Mouse (Mus musculus): ENCODE measurements at regions not wholly inside any gene's neighbourhood (a gene's known extent, or its start where the extent isn't known, plus 50 kb on each side); places are given as distances from the start of the nearest gene placed in this dataset.

DNA sequence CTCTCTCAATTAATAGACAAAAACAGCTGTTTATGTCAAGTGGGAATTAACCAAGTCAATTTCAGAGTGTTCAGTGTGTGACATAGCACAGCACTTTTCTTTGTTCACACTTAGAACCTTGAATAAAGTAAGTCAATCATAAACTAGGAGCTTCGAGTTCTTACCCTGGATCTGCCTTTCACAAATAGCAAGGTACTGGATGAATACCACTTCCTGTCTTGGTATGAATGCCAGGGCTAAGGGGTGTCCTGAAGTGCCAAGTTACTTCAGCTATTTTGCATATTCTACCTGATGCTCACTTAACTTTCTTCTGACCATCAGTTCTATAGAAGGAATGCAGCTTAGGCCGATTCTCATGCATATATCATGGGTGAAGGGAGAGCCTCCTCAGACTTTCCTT lies 90.1 kb upstream of the Rasgrp1 start:
- Histone ChIP-seq H3K27ac (no peak overlapping the region), H3K9ac (ENCODE audit: low read depth, low read length) (no peak overlapping the region), H3K79me2 (replicated peaks; ENCODE audit: control insufficient read depth, insufficient read depth, low read length) (no peaks in the 10 kb centered on the region), H3K27me3 (ENCODE audit: control insufficient read depth, insufficient read depth, low read length) (no peaks in the 10 kb centered on the region), H3K4me3 (no peak overlapping the region), H3K36me3 (ENCODE audit: control insufficient read depth, insufficient read depth, low read length) (no peaks in the 10 kb centered on the region), H3K4me1 (ENCODE audit: control insufficient read depth, insufficient read depth, low read length) (no peaks in the 10 kb centered on the region)
- intact Hi-C loops (cut with DNase I), result no loop called here
- DNase-seq, result no peak
- 79% methylated on average over 2 of the region's 2 CpGs for WGBS
- TF ChIP-seq CTCF (IDR thresholded peaks at IDR 0.05) (no peak), POLR2A (IDR thresholded peaks at IDR 0.05; ENCODE audit: insufficient read depth, low read depth, low read length) (no peak), EP300 (IDR thresholded peaks at IDR 0.05; ENCODE audit: insufficient read depth, low read depth, low read length) (no peak)

DNA sequence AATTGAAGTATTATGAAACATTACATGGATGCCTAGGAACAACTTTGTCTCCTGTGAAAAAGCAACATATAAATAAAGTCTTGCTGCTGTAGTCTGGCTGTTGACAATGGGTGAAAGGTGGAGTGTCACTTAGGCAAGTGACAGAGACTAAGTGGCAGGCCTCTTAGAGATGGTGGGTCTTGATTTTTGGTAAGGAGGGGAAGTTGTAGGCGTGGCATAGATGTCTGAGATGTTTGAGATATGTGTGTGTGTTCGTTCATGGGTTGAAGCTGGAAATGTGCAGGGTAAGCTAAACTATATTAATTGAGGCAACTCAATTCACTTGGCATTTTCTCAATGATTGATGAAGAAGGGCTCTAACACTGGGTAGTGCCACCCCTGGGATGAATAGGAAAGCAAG lies 90.7 kb upstream of the Rasgrp1 start:
- no peaks in the 10 kb centered on the region for H3K79me2 ChIP-seq (replicated peaks; ENCODE audit: control insufficient read depth, insufficient read depth, low read length)
- H3K27me3 ChIP-seq (ENCODE audit: control insufficient read depth, insufficient read depth, low read length), result no peaks in the 10 kb centered on the region
- 70% methylated on average over 2 of the region's 2 CpGs for WGBS
- H3K4me3 ChIP-seq, result no peak overlapping the region
- no peak overlapping the region for H3K9ac ChIP-seq (ENCODE audit: low read depth, low read length)
- TF ChIP-seq POLR2A (IDR thresholded peaks at IDR 0.05; ENCODE audit: insufficient read depth, low read depth, low read length) (no peak), EP300 (IDR thresholded peaks at IDR 0.05; ENCODE audit: insufficient read depth, low read depth, low read length) (no peak), CTCF (IDR thresholded peaks at IDR 0.05) (no peak)
- no peak overlapping the region for H3K27ac ChIP-seq
- no peak for DNase-seq
- H3K36me3 ChIP-seq (ENCODE audit: control insufficient read depth, insufficient read depth, low read length), result no peaks in the 10 kb centered on the region
- H3K4me1 ChIP-seq (ENCODE audit: control insufficient read depth, insufficient read depth, low read length), result no peaks in the 10 kb centered on the region
- intact Hi-C loops (cut with DNase I), result no loop called here

DNA sequence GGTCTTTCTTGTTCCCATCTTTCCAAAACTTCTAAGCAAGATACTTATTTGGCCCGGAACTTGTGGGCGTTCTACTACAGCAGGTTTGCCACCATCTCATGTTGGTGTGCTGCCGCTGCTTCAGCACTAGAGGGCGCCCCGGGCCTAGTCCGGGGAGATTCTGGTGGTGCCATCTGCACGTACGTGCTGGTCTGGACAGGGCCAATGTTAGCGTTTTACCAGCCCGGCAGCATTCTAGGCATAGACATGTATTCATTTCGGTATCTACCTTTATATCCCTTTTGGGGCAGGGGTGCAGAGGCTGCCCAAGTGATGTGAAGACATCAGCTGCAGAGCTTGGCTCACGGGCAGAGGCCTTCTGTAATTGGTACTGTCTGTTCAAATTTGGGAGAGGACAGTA lies 95.3 kb upstream of the Rasgrp1 start:
- no peak for TF ChIP-seq EP300 (IDR thresholded peaks at IDR 0.05; ENCODE audit: insufficient read depth, low read depth, low read length)
- TF ChIP-seq CTCF (IDR thresholded peaks at IDR 0.05), result no peak
- TF ChIP-seq POLR2A (IDR thresholded peaks at IDR 0.05; ENCODE audit: insufficient read depth, low read depth, low read length), result no peak
- Histone ChIP-seq H3K27ac (no peak overlapping the region), H3K4me3 (no peak overlapping the region), H3K27me3 (ENCODE audit: control insufficient read depth, insufficient read depth, low read length) (no peaks in the 10 kb centered on the region), H3K9ac (ENCODE audit: low read depth, low read length) (no peak overlapping the region), H3K4me1 (ENCODE audit: control insufficient read depth, insufficient read depth, low read length) (no peaks in the 10 kb centered on the region), H3K79me2 (replicated peaks; ENCODE audit: control insufficient read depth, insufficient read depth, low read length) (no peaks in the 10 kb centered on the region), H3K36me3 (ENCODE audit: control insufficient read depth, insufficient read depth, low read length) (no peaks in the 10 kb centered on the region)
- WGBS, result 77% methylated on average over 12 of the region's 12 CpGs
- no peak for DNase-seq
- intact Hi-C loops (cut with DNase I), result loop anchor here (2.0 to 5.0 kb wide), 2 partner anchors 95 to 541 kb away; partner anchors contain the start of gene Rasgrp1

DNA sequence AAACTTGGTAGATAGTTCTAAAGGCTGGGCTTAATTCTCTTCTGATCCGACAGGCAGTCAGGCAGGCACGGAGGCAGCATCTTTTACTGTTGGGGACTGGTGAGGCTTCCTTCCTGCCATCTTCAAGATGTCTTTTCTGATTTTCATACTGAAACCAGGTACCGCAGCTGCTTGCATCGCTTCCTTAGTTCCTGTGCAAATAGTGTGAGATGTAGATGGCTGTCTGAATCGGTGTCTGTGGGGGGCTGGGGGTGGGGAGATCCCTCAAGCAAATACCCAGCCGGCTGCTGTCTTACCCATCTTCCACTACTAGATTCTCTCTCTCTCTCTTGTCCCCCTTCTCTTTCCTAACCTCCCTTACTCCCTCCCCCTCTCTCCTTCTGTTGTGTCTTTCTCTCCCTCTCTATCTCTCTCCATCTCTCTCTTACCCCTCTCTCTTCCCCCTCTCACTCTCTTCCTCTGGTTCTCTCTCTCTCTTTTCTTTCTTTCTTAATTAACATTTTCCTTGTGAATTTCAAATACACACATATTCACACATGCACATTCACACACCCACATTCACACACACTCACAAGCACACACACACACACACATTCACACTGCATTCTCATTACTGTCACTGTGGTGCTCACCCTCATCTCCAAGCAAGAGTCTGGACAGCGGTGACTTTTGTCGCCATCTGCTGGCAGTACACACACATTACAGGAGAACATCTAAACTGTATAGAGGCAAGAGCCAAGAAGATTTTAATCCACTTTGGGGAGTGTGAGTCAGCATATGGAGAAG lies 96.0 kb upstream of the Rasgrp1 start:
- Histone ChIP-seq H3K27me3 (ENCODE audit: control insufficient read depth, insufficient read depth, low read length) (no peaks in the 10 kb centered on the region), H3K4me3 (no peak overlapping the region), H3K4me1 (ENCODE audit: control insufficient read depth, insufficient read depth, low read length) (no peaks in the 10 kb centered on the region), H3K9ac (ENCODE audit: low read depth, low read length) (no peak overlapping the region), H3K36me3 (ENCODE audit: control insufficient read depth, insufficient read depth, low read length) (no peaks in the 10 kb centered on the region), H3K79me2 (replicated peaks; ENCODE audit: control insufficient read depth, insufficient read depth, low read length) (no peaks in the 10 kb centered on the region), H3K27ac (no peak overlapping the region)
- TF ChIP-seq CTCF (IDR thresholded peaks at IDR 0.05) (peak; percentile 88), POLR2A (IDR thresholded peaks at IDR 0.05; ENCODE audit: insufficient read depth, low read depth, low read length) (no peak), EP300 (IDR thresholded peaks at IDR 0.05; ENCODE audit: insufficient read depth, low read depth, low read length) (no peak)
- intact Hi-C loops (cut with DNase I), result loop anchor here (1.0 to 5.0 kb wide), 3 partner anchors 96 to 541 kb away; partner anchors contain the start of gene Rasgrp1
- DNase-seq, result peak; percentile 54 to 62
- WGBS, result 61% methylated on average over 8 of the region's 8 CpGs

DNA sequence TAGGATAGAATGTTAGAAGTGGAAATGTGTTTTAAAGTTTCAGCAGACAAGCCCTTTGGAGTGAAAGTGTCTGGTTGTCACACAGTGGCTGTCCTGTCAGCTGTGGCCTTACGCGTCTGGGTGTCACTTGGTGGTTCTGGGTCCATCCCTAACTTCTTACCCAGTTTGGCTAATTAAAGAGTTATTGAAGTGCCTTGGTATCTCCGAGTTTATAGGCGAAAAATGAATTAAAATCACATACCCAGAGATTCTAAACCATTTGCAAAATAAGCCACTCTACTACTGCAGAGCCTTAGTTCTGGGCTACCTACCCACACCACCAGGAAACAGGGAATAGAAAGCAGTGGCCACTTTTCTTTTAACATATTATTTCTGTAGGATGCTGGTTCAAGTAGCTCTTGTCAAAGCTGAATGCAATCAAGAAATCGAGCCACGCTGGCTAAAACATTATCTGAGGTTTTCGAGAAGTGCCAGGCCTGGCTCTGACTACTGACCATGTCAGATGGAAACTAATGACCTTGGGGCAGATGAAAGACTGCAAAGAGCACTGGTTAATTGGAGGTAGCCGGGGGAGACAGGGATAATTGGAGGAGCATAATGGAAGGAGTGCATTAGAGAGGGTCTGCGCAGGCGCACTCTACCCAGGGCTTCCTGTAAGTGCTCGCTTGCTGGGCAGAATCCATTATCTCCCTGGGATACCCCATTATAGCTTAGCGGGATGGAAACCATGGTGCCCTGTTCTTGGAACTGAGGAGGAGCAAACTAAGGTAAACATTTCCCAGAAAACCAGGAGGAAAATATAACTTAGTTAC lies 96.8 kb upstream of the Rasgrp1 start:
- Histone ChIP-seq H3K4me1 (ENCODE audit: control insufficient read depth, insufficient read depth, low read length) (no peaks in the 10 kb centered on the region; the same call in 1 of the 2 replicates), H3K79me2 (replicated peaks; ENCODE audit: control insufficient read depth, insufficient read depth, low read length) (no peaks in the 10 kb centered on the region), H3K36me3 (ENCODE audit: control insufficient read depth, insufficient read depth, low read length) (no peaks in the 10 kb centered on the region), H3K9ac (ENCODE audit: low read depth, low read length) (no peak overlapping the region), H3K27me3 (ENCODE audit: control insufficient read depth, insufficient read depth, low read length) (no peaks in the 10 kb centered on the region), H3K4me3 (no peak overlapping the region), H3K27ac (no peak overlapping the region)
- intact Hi-C loops (cut with DNase I), result loop anchor here (1.0 to 5.0 kb wide), 3 partner anchors 97 to 542 kb away; partner anchors contain the start of gene Rasgrp1
- DNase-seq, result no peak
- WGBS, result 69% methylated on average over 12 of the region's 12 CpGs
- no peak for TF ChIP-seq CTCF (IDR thresholded peaks at IDR 0.05)
- TF ChIP-seq EP300 (IDR thresholded peaks at IDR 0.05; ENCODE audit: insufficient read depth, low read depth, low read length), result no peak
- TF ChIP-seq POLR2A (IDR thresholded peaks at IDR 0.05; ENCODE audit: insufficient read depth, low read depth, low read length), result no peak
